Mouse (Mus musculus): ENCODE results near the gene Naa11.

DNA sequence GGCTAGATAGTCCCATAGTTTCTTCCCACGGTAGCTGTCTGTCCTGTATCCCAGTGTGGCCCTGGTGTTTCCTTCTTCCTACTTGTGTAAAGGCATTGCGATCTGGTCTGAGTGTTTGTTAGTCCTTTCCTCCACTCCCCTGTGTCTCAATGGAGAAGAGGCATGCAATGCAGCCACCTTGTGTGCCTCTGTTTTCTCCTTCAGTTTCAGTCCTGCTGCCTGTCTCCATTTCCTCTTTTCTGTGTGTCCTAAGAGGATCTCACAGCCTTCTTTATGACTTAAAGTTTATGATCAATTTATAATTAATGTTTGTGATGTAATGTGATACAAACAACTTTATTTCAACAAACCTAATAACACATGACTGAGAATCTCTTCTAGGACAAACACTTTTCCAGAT lies 29.5 kb upstream of the Naa11 start:
- no peak for TF ChIP-seq CTCF (IDR thresholded peaks at IDR 0.05; ENCODE audit: low read depth, low read length)
- no peak for TF ChIP-seq TAL1 (conservative IDR thresholded peaks at IDR 0.05; ENCODE audit: low read depth, low read length)
- no peak for TF ChIP-seq GATA1 (IDR thresholded peaks at IDR 0.05; ENCODE audit: borderline replicate concordance, low read length)
- TF ChIP-seq GATA2 (IDR thresholded peaks at IDR 0.05; ENCODE audit: borderline replicate concordance, low read depth, low read length) = no peak
- no peak for TF ChIP-seq POLR2AphosphoS5 (IDR thresholded peaks at IDR 0.05; ENCODE audit: insufficient replicate concordance, low read depth, low read length)

Data from G1E (cell line).